Mouse (Mus musculus) forebrain, embryonic 11.5 days (tissue): Measurements from ENCODE around the gene Cfap126. TPM values are rescaled to one million over a fixed set of nuclear protein-coding genes. Genes with fewer than 3 reads are reported as not detected.
A peak's percentile ranks its signal among the peaks of the same experiment; 100 is the strongest.

ENCODE experiments used
- ATAC-seq: fragments of 200-750 bp; cut with Nextera tagmentation; replicated peaks from 2 replicates; pipeline ENCODE4 v1.8.0; 2017; ENCODE audit warnings: moderate TSS enrichment; ENCODE audit not compliant: low FRiP score
- DNase-seq: peaks from one replicate; pipeline ENCODE4 v3.0.0-alpha.2; 2017; ENCODE audit warnings: low spot score
- H3K27ac ChIP-seq: fragments of 300-500 bp; sonication (generic); 2 replicates; pipeline ENCODE4 v1.5.1; 2014; ENCODE audit warnings: low read depth, low read length
- H3K27me3 ChIP-seq: fragments of 300-500 bp; sonication (generic); 2 replicates; pipeline ENCODE4 v1.6.1; 2014; ENCODE audit warnings: mild to moderate bottlenecking, low read length, mixed read lengths; ENCODE audit not compliant: control insufficient read depth, insufficient read depth
- H3K36me3 ChIP-seq: fragments of 300-500 bp; sonication (generic); 2 replicates; pipeline ENCODE4 v1.6.1; 2014; ENCODE audit warnings: mild to moderate bottlenecking, low read length, moderate library complexity, mixed read lengths; ENCODE audit not compliant: control insufficient read depth, insufficient read depth
- H3K4me1 ChIP-seq: fragments of 300-500 bp; sonication (generic); replicated peaks from 2 replicates; pipeline ENCODE4 v1.6.1; 2014; ENCODE audit warnings: low read length, mixed read lengths; ENCODE audit not compliant: control insufficient read depth, insufficient read depth
- H3K4me2 ChIP-seq: fragments of 300-500 bp; sonication (generic); 2 replicates; pipeline ENCODE4 v1.6.1; 2014; ENCODE audit warnings: low read depth, mild to moderate bottlenecking, low read length, moderate library complexity, mixed read lengths; ENCODE audit not compliant: severe bottlenecking
- H3K4me3 ChIP-seq: fragments of 300-500 bp; sonication (generic); 2 replicates; pipeline ENCODE4 v1.5.1; 2014; ENCODE audit warnings: low read depth, low read length
- H3K9ac ChIP-seq: fragments of 300-500 bp; sonication (generic); 2 replicates; pipeline ENCODE4 v1.6.1; 2014; ENCODE audit warnings: low read length
- H3K9me3 ChIP-seq: fragments of 300-500 bp; sonication (generic); 2 replicates; pipeline ENCODE4 v1.6.1; 2016; ENCODE audit warnings: low read length, mixed read lengths; ENCODE audit not compliant: control insufficient read depth
- WGBS: fragments of 180-500 bp; shearing (Covaris S2); extraction: QIAGEN DNeasy Blood & Tissue Kit; methylation state at CpG from one replicate; pipeline ENCODE4 v1.1.7; 2014; 5-methylcytosine and 5-hydroxymethylcytosine counted together
- polyA plus RNA-seq: library from polyadenylated mRNA; unstranded; fragments of >200 nt; fragmentation: Nextera tagmentation; extraction: Ambion mirVana; gene quantifications from 2 replicates; pipeline ENCODE4 v1.2.1, GENCODE M21; 2014

Gene Cfap126
- polyA plus RNA-seq, 1 experiment from 2014 or later: 2.9 TPM

- 0 out of 2 replicates have a peak, but pooled peaks cover 2% of the 10 kb centered on the region for H3K4me1 ChIP-seq
- peak overlapping the region; percentile 33; the same call in 1 of the 2 replicates for H3K27ac ChIP-seq
- peak overlapping the region; percentile 56 for H3K4me2 ChIP-seq
- H3K27me3 ChIP-seq: no peaks in the 10 kb centered on the region
- DNase-seq (peak; percentile 75), ATAC-seq (0 out of 2 replicates have a peak, but pooled peaks have one; percentile 8)
- no peaks in the 10 kb centered on the region for H3K9me3 ChIP-seq
- WGBS: 3% methylated on average over 15 of the region's 15 CpGs
- no peaks in the 10 kb centered on the region for H3K36me3 ChIP-seq
- peak overlapping the region; percentile 45 for H3K4me3 ChIP-seq
- H3K9ac ChIP-seq: peak overlapping the region; percentile 48
These were observed 1.7 kb upstream of the Cfap126 start for GRCm38 (mm10) chr1:171111781-171112575.

DNA sequence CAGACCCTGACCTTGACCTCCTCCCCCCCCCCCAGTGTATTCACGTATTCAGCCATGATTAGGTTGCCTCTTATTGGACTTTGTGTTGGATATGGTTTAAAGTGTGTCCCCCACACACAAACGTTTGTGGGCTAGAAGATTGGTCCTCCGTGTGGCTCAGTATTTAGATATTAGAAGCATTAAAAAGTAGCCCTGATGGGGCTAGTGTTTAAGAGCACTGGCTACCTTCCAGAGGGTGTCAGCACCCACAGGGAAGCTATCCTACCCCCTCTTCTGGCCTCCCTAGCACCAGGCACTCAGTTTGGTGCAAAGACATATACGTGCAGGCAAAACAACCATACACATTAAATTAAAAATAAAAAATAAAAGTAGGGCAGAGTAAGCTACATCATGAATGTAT, 732 bp upstream of the Cfap126 start:
- Histone ChIP-seq H3K4me3 (no peak overlapping the region), H3K9me3 (no peaks in the 10 kb centered on the region), H3K9ac (no peak overlapping the region), H3K27me3 (no peaks in the 10 kb centered on the region), H3K4me2 (no peak overlapping the region), H3K4me1 (0 out of 2 replicates have a peak, but pooled peaks cover 2% of the 10 kb centered on the region), H3K27ac (no peak overlapping the region), H3K36me3 (no peaks in the 10 kb centered on the region)
- WGBS: 83% methylated on average over 4 of the region's 4 CpGs
- DNase-seq (no peak), ATAC-seq (no peak)

DNA sequence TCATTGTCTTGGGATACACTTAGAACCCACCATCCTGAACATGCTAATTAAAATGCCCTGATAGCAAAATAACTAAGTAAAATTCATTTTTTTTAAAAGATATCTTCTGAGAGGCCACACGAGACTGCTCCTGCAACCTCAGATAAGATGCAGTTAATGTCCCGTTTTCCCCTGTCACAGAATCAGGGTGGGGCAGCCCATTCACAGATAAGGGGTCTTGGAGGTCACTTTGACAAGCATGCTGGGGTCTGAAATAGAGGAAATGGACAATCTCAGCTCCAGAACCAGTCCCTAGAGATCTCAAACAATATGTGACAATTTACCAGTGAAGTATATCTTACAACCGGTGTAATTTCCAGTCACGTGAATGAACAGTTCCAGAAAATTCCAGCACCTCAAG, 2.6 kb downstream of the Cfap126 start:
- DNase-seq (no peak), ATAC-seq (no peak)
- Histone ChIP-seq H3K27me3 (no peaks in the 10 kb centered on the region), H3K4me1 (no peaks in the 10 kb centered on the region), H3K4me3 (no peak overlapping the region), H3K36me3 (no peaks in the 10 kb centered on the region), H3K27ac (no peak overlapping the region), H3K9me3 (no peaks in the 10 kb centered on the region), H3K9ac (no peak overlapping the region), H3K4me2 (no peak overlapping the region)
- WGBS: 75% methylated on average over 4 of the region's 4 CpGs

DNA sequence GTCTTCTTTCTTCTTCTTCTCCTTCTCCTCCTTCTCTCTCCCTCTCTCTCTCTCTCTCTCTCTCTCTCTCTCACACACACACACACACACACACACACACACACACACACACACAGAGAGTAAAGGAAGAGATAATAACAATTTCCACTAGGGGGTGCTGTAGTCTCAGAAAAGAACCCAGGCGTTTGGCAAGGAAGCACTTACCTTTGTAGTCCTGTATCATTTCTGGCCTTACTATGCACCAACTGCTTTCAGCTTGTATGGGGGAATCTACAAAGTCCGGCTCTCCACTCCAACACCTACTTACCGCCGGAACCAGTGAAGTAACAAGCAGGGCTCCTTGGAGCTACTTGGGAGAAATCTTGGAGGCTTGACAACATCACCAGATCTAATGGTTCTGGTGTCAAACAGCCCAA, 4.6 kb downstream of the Cfap126 start:
- DNase-seq: no peak
- 12% methylated on average over 4 of the region's 4 CpGs for WGBS
- H3K27me3 ChIP-seq: no peaks in the 10 kb centered on the region
- H3K4me2 ChIP-seq: no peak overlapping the region
- H3K9ac ChIP-seq: no peak overlapping the region
- no peak overlapping the region for H3K4me3 ChIP-seq
- no peaks in the 10 kb centered on the region for H3K9me3 ChIP-seq
- H3K36me3 ChIP-seq: no peaks in the 10 kb centered on the region
- no peak for ATAC-seq
- no peaks in the 10 kb centered on the region for H3K4me1 ChIP-seq
- no peak overlapping the region for H3K27ac ChIP-seq

- WGBS: 90% methylated on average over 5 of the region's 5 CpGs
- no peaks in the 10 kb centered on the region for H3K36me3 ChIP-seq
These were observed 5.3 kb downstream of the Cfap126 start for GRCm38 (mm10) chr1:171118996-171119395.

DNA sequence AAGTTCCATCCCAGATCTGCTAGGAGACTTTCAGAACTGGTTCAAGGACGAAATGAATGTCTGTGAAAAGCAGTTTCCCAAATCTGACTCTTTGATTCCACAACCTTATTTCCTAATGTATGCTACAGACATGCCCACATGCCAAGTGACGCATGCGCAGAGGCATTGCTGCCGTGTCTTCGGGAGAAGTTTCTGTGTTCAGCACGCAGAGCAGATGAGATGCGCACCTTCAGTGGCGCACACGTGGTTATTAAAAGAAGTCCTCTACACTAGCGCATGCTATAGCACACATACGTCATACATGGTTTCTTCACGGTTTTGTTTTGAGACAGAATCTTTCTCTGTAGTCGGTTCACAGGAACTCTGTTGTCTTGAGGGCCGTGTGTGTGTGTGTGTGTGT, 5.7 kb downstream of the Cfap126 start:
- WGBS: 88% methylated on average over 14 of the region's 14 CpGs
- H3K9ac ChIP-seq: no peak overlapping the region
- no peaks in the 10 kb centered on the region for H3K9me3 ChIP-seq
- H3K4me2 ChIP-seq: no peak overlapping the region
- H3K27me3 ChIP-seq: no peaks in the 10 kb centered on the region
- ATAC-seq: no peak
- no peaks in the 10 kb centered on the region for H3K4me1 ChIP-seq
- H3K36me3 ChIP-seq: no peaks in the 10 kb centered on the region
- DNase-seq: no peak
- H3K4me3 ChIP-seq: no peak overlapping the region
- H3K27ac ChIP-seq: no peak overlapping the region

More at GRCm38 (mm10) chr1:171118996-171119395, 5.3 kb downstream of the Cfap126 start:
- Histone ChIP-seq H3K4me3 (no peak overlapping the region), H3K9ac (no peak overlapping the region), H3K27ac (no peak overlapping the region), H3K4me1 (no peaks in the 10 kb centered on the region), H3K9me3 (no peaks in the 10 kb centered on the region), H3K4me2 (no peak overlapping the region), H3K27me3 (no peaks in the 10 kb centered on the region)
- no peak for ATAC-seq
- no peak for DNase-seq

DNA sequence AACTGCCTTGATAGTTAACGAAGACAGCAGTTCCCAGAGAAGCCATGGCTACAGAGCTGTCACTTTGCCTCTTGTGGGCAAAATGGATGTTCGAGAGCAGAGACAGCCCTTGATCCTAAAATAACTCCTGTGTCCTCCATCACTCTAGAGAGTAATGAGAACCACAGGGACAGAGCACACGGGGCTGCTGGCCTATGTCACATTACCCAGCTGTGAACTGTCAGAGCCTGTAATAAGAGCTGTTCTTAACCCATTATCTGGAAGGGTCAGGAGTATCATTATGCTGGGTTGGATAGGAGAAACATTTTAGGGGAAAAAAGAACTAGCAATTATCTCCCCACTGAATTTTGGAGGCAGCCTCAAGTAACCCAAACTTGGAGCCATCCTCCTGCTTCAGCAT, 7.2 kb downstream of the Cfap126 start:
- ATAC-seq (no peak), DNase-seq (no peak)
- WGBS: 65% methylated on average over 3 of the region's 3 CpGs
- Histone ChIP-seq H3K27me3 (no peaks in the 10 kb centered on the region), H3K9me3 (no peaks in the 10 kb centered on the region), H3K4me2 (no peak overlapping the region), H3K4me3 (no peak overlapping the region), H3K9ac (no peak overlapping the region), H3K27ac (no peak overlapping the region), H3K36me3 (no peaks in the 10 kb centered on the region), H3K4me1 (no peaks in the 10 kb centered on the region)

GRCm38 (mm10) chr1:171121839-171122238, 8.1 kb downstream of the Cfap126 start:
- DNase-seq (no peak), ATAC-seq (0 out of 2 replicates have a peak, but pooled peaks have one; percentile 19)
- Histone ChIP-seq H3K4me2 (no peak overlapping the region), H3K27ac (no peak overlapping the region), H3K9ac (no peak overlapping the region), H3K9me3 (no peaks in the 10 kb centered on the region), H3K27me3 (no peaks in the 10 kb centered on the region), H3K4me3 (no peak overlapping the region), H3K36me3 (no peaks in the 10 kb centered on the region), H3K4me1 (no peaks in the 10 kb centered on the region)
- WGBS: 50% methylated on average over 5 of the region's 5 CpGs

DNA sequence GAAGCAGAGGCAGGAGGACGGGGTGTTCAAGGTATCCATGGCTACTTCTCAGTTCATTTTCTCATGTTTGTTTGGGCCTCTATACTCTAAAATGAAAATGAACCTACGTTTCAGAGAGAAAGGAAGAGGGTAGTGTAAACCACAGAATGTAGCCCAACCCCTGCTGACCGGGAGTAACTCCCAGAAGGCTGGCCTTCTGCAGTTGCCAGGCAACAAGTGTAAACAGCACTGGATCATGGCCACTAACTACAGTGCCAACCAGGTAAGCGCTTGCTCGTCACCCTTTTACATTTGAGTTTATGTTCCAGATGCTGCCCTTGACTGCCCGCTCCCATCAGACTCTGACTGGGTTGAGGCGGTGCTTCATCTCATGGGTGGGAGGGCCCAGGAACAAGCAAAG, 9.2 kb downstream of the Cfap126 start:
- H3K27ac ChIP-seq: no peak overlapping the region
- H3K27me3 ChIP-seq: no peaks in the 10 kb centered on the region
- H3K4me3 ChIP-seq: no peak overlapping the region
- no peaks in the 10 kb centered on the region for H3K4me1 ChIP-seq
- no peak overlapping the region for H3K9ac ChIP-seq
- DNase-seq: no peak
- no peak overlapping the region for H3K4me2 ChIP-seq
- no peaks in the 10 kb centered on the region for H3K36me3 ChIP-seq
- 45% methylated on average over 7 of the region's 7 CpGs for WGBS
- ATAC-seq: no peak
- H3K9me3 ChIP-seq: no peaks in the 10 kb centered on the region
